Mouse (Mus musculus) forebrain, postnatal 0 days (tissue): ENCODE measurements around the gene Themis. TPM values are rescaled to one million over a fixed set of nuclear protein-coding genes. Genes with fewer than 3 reads are reported as not detected.
A peak's percentile ranks its signal among the peaks of the same experiment; 100 is the strongest.

Source experiments
- ATAC-seq: fragments of 200-750 bp; cut with Nextera tagmentation; 2 replicates; pipeline ENCODE4 v1.8.0; 2017; ENCODE audit warnings: mild to moderate bottlenecking, moderate library complexity
- DNase-seq: peaks from one replicate; pipeline ENCODE4 v3.0.0-alpha.2; 2015
- H3K27ac ChIP-seq: fragments of 300-500 bp; sonication (generic); 2 replicates; pipeline ENCODE4 v1.5.1; 2014; ENCODE audit warnings: low read depth, mild to moderate bottlenecking, antibody characterized with exemption, low read length, moderate library complexity, mixed read lengths
- H3K27me3 ChIP-seq: fragments of 300-500 bp; sonication (generic); 2 replicates; pipeline ENCODE4 v1.6.1; 2014; ENCODE audit warnings: mild to moderate bottlenecking, low read length, mixed read lengths; ENCODE audit not compliant: insufficient read depth
- H3K36me3 ChIP-seq: fragments of 300-500 bp; sonication (generic); 2 replicates; pipeline ENCODE4 v1.6.1; 2014; ENCODE audit warnings: mild to moderate bottlenecking, moderate library complexity; ENCODE audit not compliant: insufficient read depth
- H3K4me1 ChIP-seq: fragments of 300-500 bp; sonication (generic); 2 replicates; pipeline ENCODE4 v1.6.1; 2014; ENCODE audit warnings: antibody characterized with exemption; ENCODE audit not compliant: insufficient read depth
- H3K4me2 ChIP-seq: fragments of 300-500 bp; sonication (generic); 2 replicates; pipeline ENCODE4 v1.6.1; 2014; ENCODE audit warnings: low read depth, mild to moderate bottlenecking, moderate library complexity
- H3K4me3 ChIP-seq: fragments of 300-500 bp; sonication (generic); 2 replicates; pipeline ENCODE4 v1.5.1; 2014; ENCODE audit warnings: low read depth, low read length, mixed read lengths
- H3K9ac ChIP-seq: fragments of 300-500 bp; sonication (generic); 2 replicates; pipeline ENCODE4 v1.6.1; 2014; ENCODE audit warnings: mild to moderate bottlenecking
- H3K9me3 ChIP-seq: fragments of 300-500 bp; sonication (generic); 2 replicates; pipeline ENCODE4 v1.6.1; 2016; ENCODE audit warnings: low read length
- CTCF ChIP-seq: sonication (generic); IDR thresholded peaks from 2 replicates; pipeline ENCODE4 v1.5.1; 2016; ENCODE audit warnings: antibody characterized with exemption, control low read depth, low read depth
- WGBS: fragments of 180-500 bp; shearing (Covaris S2); extraction: QIAGEN DNeasy Blood & Tissue Kit; methylation state at CpG from one replicate; pipeline ENCODE4 v1.1.7; 2014; 5-methylcytosine and 5-hydroxymethylcytosine counted together
- polyA plus RNA-seq: library from polyadenylated mRNA; unstranded; fragments of >200 nt; fragmentation: Nextera tagmentation; extraction: Ambion mirVana; gene quantifications from 2 replicates; pipeline ENCODE4 v1.2.1, GENCODE M21; 2015
- total RNA-seq: library from RNA; depleted of rRNA; stranded (reverse); fragments of >200 nt; gene quantifications from 2 replicates; pipeline ENCODE4 v1.2.3, GENCODE M21; 2014

Themis gene
- total and polyA plus RNA-seq, 2 experiments from 2014 or later = not detected

DNA sequence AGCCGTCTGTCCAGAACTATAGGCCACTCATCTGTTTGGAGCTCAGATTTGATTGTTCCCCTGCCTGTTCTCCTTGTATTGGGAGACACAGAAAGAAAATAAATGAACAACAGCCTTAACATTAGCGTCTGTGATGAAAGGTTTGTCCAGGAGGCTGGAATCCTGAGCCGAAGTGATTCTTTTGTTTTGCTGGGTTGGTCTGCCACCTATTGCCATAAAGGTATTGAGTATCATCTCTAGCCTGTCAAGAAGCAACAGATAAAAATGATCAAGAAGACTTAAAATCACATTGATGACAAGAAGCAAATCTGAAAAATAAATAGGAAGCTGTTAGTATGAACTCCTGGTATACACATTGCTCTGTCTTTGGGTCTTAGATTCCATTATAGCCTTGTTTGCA lies 53.7 kb downstream of the Themis start:
- 67% methylated on average over 3 of the region's 3 CpGs for WGBS
- no peaks in the 10 kb centered on the region for H3K4me1 ChIP-seq
- H3K9ac ChIP-seq = no peak overlapping the region
- no peaks in the 10 kb centered on the region for H3K36me3 ChIP-seq
- no peak overlapping the region for H3K4me2 ChIP-seq
- H3K9me3 ChIP-seq = no peaks in the 10 kb centered on the region
- no peak for TF ChIP-seq CTCF
- ATAC-seq = no peak
- no peak overlapping the region for H3K27ac ChIP-seq
- no peaks in the 10 kb centered on the region for H3K27me3 ChIP-seq
- no peak for DNase-seq
- H3K4me3 ChIP-seq = no peak overlapping the region

DNA sequence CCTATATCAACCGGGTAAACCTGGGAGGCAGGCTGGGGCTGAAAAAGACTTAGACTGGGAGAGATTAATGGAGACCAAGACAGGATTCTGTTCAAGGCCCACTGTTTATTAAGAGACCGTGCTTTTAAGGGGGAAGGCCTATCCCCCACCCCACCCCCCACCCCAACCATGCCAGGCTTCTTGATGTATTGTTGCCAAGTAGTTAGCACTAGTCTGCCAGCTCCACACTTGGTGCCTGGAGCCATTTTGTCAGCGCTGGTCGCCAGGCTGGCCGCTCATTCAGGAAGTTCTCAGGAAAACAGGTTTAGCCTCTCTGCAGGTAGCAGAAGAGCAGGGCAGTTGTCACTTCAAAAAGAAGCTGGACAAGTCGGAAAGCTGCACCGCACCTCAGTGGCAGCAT lies 55.1 kb downstream of the Themis start:
- 83% methylated on average over 7 of the region's 7 CpGs for WGBS
- ATAC-seq = no peak

DNA sequence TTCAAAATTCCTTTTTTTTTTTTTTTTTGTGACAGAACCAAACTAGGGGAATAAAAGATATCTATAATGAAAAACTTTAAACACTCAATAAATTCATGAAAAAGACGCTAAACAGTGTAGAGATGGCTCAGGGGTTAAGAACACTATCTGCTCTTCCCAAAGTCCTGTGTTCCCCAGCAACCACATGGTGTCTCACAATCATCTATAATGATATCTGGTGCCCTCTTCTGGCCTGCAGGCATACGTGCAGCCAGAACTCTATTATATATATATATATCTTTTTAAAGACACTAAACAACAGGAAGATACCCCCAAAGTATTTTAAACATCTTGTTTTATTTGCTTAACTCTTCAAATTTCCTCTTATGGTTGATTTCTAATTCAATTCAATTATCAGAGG lies 62.0 kb downstream of the Themis start:
- Histone ChIP-seq H3K4me3 (no peak overlapping the region), H3K27ac (no peak overlapping the region), H3K36me3 (no peaks in the 10 kb centered on the region), H3K9ac (no peak overlapping the region), H3K4me1 (no peaks in the 10 kb centered on the region), H3K4me2 (no peak overlapping the region), H3K9me3 (no peaks in the 10 kb centered on the region), H3K27me3 (no peaks in the 10 kb centered on the region)
- 5% methylated on average over 2 of the region's 2 CpGs for WGBS
- peak; percentile 66 for TF ChIP-seq CTCF
- DNase-seq (peak; percentile 32), ATAC-seq (0 out of 2 replicates have a peak, but pooled peaks have one; percentile 42)

More for the DNA sequence above, 55.1 kb downstream of the Themis start:
- Histone ChIP-seq H3K4me2 (no peak overlapping the region), H3K9ac (no peak overlapping the region), H3K27me3 (no peaks in the 10 kb centered on the region), H3K27ac (no peak overlapping the region), H3K36me3 (no peaks in the 10 kb centered on the region), H3K4me1 (no peaks in the 10 kb centered on the region), H3K4me3 (no peak overlapping the region), H3K9me3 (no peaks in the 10 kb centered on the region)
- DNase-seq = no peak
- TF ChIP-seq CTCF = no peak

DNA sequence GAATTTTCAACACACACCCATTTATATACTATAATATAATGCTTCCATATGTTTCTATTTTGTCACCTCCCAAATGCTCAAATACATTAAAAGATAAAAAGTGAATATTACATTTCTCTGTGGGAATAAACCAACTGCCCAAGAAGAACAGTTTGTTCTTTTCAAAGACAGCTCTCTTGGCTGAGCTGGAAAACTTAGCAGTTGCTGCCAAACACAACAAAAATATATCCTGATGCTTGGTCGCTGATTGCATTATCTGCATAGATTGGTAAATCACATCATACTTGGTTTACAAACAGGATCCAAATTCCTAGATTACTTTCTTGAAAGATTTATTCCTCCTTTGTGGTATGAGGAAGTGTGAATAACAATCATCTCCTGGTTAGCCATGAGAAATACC lies 69.8 kb downstream of the Themis start:
- H3K4me1 ChIP-seq = no peaks in the 10 kb centered on the region
- no peak overlapping the region for H3K27ac ChIP-seq
- H3K9ac ChIP-seq = no peak overlapping the region
- no peaks in the 10 kb centered on the region for H3K9me3 ChIP-seq
- H3K27me3 ChIP-seq = no peaks in the 10 kb centered on the region
- DNase-seq (no peak), ATAC-seq (no peak)
- H3K4me3 ChIP-seq = no peak overlapping the region
- no peak overlapping the region for H3K4me2 ChIP-seq
- 78% methylated on average over 1 of the region's 1 CpGs for WGBS
- TF ChIP-seq CTCF = no peak
- no peaks in the 10 kb centered on the region for H3K36me3 ChIP-seq

DNA sequence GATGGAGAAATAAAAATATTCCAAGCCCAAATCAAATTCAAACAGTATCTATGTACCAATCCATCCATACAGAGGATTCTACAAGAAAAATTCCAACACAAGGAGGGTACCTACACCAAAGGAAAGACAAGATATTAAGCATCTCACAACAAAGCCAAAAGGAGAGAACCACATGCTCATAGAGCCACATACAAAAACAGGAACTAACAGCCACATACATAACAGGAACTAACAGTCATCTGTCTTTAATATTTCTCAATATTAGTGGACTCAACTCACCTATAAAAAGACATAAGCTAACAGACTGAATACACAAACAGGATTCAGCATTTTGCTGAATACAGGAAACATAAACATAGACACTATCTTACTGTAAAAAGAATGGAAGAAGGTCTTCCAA lies 78.3 kb downstream of the Themis start:
- Histone ChIP-seq H3K4me2 (no peak overlapping the region), H3K4me3 (no peak overlapping the region), H3K9me3 (no peaks in the 10 kb centered on the region), H3K27ac (no peak overlapping the region), H3K4me1 (no peaks in the 10 kb centered on the region), H3K9ac (no peak overlapping the region), H3K36me3 (no peaks in the 10 kb centered on the region), H3K27me3 (no peaks in the 10 kb centered on the region)
- TF ChIP-seq CTCF = no peak
- DNase-seq (no peak), ATAC-seq (no peak)

DNA sequence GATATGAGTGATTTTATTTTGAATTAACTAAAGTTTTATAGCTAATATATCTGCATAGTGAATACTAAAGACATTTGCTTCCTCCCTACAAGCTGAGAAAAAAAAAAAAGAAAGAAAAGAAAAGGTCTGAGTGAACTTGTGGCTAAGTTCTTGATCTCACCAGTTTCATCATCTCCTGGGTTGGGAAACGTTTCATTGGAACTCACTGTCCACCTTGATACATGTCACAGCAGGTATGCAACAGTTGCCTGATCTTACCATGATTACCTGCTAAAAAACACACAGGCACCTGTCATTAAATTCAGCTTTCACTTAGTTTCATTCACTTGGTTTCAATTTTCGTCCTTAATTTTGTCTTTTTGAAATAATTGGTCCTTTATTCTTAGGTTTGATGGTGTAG lies 85.2 kb downstream of the Themis start:
- H3K9me3 ChIP-seq = no peaks in the 10 kb centered on the region
- 74% methylated on average over 2 of the region's 2 CpGs for WGBS
- ATAC-seq (no peak), DNase-seq (no peak)
- H3K4me1 ChIP-seq = no peaks in the 10 kb centered on the region
- H3K36me3 ChIP-seq = no peaks in the 10 kb centered on the region
- no peak overlapping the region for H3K27ac ChIP-seq
- no peaks in the 10 kb centered on the region for H3K27me3 ChIP-seq
- H3K9ac ChIP-seq = no peak overlapping the region
- H3K4me2 ChIP-seq = no peak overlapping the region
- no peak overlapping the region for H3K4me3 ChIP-seq
- TF ChIP-seq CTCF = no peak

DNA sequence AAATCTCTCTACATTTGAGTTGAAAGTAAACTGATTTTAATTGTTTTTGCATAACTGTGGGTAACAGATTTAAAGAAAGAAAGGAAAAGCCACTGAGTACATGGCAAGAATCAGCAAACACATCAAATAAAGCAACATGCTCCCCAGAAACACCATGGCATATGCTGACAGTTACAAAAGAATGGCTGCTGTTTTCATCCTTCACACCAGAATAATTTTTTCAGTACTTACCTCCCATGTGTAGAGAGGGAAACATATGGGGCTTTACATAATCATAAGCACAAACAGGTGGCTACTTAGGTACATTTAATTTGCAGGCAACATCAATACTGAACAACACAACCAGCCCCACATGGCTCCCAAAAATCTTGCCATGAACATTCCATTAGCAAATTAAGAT lies 86.8 kb downstream of the Themis start:
- no peak overlapping the region for H3K4me2 ChIP-seq
- no peak overlapping the region for H3K27ac ChIP-seq
- no peaks in the 10 kb centered on the region for H3K4me1 ChIP-seq
- H3K4me3 ChIP-seq = no peak overlapping the region
- H3K9me3 ChIP-seq = no peaks in the 10 kb centered on the region
- TF ChIP-seq CTCF = no peak
- no peak overlapping the region for H3K9ac ChIP-seq
- peak; percentile 7 for DNase-seq
- H3K36me3 ChIP-seq = no peaks in the 10 kb centered on the region
- H3K27me3 ChIP-seq = no peaks in the 10 kb centered on the region
- peak; percentile 56 for ATAC-seq

DNA sequence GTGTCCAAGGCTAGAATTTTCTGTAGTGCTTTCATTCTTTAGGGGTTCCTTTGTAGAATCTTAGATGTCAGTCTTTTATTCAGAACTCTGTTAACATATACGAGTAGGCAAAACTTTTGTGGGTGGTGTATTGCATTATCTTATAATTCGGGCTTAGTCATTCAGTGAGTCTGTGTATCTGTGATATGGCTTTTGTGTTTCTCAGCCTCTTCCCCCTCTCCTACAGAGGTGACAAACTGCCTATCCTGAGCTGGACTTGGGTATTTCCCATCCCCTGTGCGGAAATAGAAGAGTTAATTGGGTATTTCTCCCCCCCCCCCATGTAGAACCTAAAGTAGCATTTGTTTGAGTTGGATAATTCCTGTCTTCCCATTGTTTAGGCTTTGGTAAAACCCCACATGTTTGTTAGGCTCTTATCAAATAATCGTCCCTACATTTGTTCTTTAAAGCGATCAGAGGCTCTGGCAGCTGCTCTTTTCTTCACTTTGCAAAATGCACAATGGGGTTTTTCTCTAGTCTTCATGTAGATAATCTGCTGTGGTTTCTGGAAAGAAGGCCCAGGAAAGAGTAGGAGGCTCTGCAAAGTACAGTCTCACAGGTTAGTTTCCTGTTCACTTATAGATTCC lies 108.7 kb downstream of the Themis start:
- H3K36me3 ChIP-seq = no peaks in the 10 kb centered on the region
- no peak overlapping the region for H3K4me2 ChIP-seq
- DNase-seq = no peak
- H3K4me1 ChIP-seq = no peaks in the 10 kb centered on the region
- TF ChIP-seq CTCF = no peak
- H3K9me3 ChIP-seq = no peaks in the 10 kb centered on the region
- no peak for ATAC-seq
- H3K27me3 ChIP-seq = no peaks in the 10 kb centered on the region
- no peak overlapping the region for H3K9ac ChIP-seq
- H3K27ac ChIP-seq = no peak overlapping the region
- H3K4me3 ChIP-seq = no peak overlapping the region
- 69% methylated on average over 5 of the region's 5 CpGs for WGBS
